Mouse (Mus musculus): ENCODE measurements around the gene Sohlh1. TPM values are rescaled to one million over a fixed set of nuclear protein-coding genes. Genes with fewer than 3 reads are reported as not detected.

Sohlh1 gene
- polyA plus RNA-seq, 1 experiment, result not detected

DNA sequence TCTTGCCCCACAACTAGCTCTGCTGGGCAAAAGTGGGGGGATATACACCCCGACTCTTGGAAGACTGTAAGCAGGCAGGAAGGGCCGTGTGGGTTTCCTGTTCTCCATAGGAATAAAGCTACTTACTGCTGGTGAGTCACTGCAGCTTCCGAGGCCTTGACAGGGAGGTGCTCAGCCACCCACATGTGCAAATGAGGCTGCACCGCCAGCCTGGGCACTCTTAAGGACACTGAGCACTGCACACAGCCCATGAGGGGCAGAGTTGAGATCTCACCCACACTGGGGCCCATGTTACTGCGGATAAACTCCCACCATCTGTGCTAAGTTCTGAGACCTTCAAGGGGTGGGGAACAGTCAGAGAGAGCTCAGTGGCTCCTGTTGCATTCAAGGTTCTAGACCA, 19.6 kb upstream of the Sohlh1 start:
- peaks cover 99% of the 10 kb centered on the region for H3K27me3 ChIP-seq (replicated peaks)

DNA sequence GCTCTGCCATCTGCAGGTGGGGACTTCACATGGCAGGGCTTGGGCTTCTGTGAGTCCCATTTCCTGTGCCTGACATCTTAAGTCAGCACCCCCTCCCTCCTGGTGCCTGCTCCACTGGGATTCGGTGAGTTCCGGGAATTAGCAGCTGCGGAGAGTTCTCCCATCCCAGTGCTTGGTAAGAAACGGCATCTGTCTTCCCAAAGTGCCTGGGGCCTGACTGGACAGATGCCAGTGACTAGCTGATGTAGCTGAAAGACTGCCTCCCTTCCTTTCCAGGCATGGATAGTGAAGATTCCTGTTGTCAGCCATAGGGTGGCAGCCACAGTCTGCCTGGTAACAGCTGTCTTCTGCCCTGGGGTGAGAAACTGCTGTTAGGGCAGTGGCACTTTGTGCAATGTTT, 18.4 kb upstream of the Sohlh1 start:
- Histone ChIP-seq H3K27me3 (replicated peaks) (peaks cover 96% of the 10 kb centered on the region), H3K36me3 (replicated peaks; ENCODE audit: low read length) (no peaks in the 10 kb centered on the region), H3K4me1 (peaks cover 29% of the 10 kb centered on the region), H3K9me3 (peaks cover 11% of the 10 kb centered on the region), H3K4me3 (replicated peaks) (no peak overlapping the region)
- no peak for TF ChIP-seq GATA1 (IDR thresholded peaks at IDR 0.05; ENCODE audit: borderline replicate concordance, low read length)

More for the DNA sequence above, 19.6 kb upstream of the Sohlh1 start:
- TF ChIP-seq FLI1 (IDR thresholded peaks at IDR 0.05; ENCODE audit: low read length), result no peak
- TF ChIP-seq GATA1 (IDR thresholded peaks at IDR 0.05; ENCODE audit: borderline replicate concordance, low read length), result no peak
- Histone ChIP-seq H3K4me3 (replicated peaks) (no peak overlapping the region), H3K4me1 (peaks cover 29% of the 10 kb centered on the region), H3K36me3 (replicated peaks; ENCODE audit: low read length) (no peaks in the 10 kb centered on the region), H3K9me3 (peaks cover under 1% of the 10 kb centered on the region; the same call in 1 of the 2 replicates)

DNA sequence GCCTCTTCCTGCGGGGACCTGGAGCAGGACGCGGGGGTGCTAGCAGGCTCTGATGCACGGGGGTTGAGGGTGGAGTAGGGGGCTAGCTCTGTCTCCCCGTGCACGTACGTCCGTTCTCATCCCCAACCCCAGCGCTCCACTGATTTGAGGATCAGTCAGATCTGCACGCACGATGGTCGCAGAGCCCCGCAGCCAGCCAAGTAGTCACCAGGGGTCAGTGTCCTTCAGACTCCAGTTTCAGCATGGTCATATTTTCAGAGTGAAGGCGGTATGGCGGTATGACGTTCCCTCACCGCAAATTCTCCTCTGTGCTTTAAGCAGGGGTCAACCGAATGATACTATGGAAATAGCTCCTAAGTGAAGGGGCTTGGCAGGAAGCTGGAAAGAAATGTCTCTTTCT, 17.2 kb upstream of the Sohlh1 start:
- peaks cover 11% of the 10 kb centered on the region for H3K9me3 ChIP-seq
- TF ChIP-seq GATA1 (IDR thresholded peaks at IDR 0.05; ENCODE audit: borderline replicate concordance, low read length), result no peak
- no peak for TF ChIP-seq FLI1 (IDR thresholded peaks at IDR 0.05; ENCODE audit: low read length)
- no peak overlapping the region for H3K4me3 ChIP-seq (replicated peaks)
- peaks cover 94% of the 10 kb centered on the region for H3K27me3 ChIP-seq (replicated peaks)
- peaks cover 29% of the 10 kb centered on the region for H3K4me1 ChIP-seq
- H3K36me3 ChIP-seq (replicated peaks; ENCODE audit: low read length), result no peaks in the 10 kb centered on the region

DNA sequence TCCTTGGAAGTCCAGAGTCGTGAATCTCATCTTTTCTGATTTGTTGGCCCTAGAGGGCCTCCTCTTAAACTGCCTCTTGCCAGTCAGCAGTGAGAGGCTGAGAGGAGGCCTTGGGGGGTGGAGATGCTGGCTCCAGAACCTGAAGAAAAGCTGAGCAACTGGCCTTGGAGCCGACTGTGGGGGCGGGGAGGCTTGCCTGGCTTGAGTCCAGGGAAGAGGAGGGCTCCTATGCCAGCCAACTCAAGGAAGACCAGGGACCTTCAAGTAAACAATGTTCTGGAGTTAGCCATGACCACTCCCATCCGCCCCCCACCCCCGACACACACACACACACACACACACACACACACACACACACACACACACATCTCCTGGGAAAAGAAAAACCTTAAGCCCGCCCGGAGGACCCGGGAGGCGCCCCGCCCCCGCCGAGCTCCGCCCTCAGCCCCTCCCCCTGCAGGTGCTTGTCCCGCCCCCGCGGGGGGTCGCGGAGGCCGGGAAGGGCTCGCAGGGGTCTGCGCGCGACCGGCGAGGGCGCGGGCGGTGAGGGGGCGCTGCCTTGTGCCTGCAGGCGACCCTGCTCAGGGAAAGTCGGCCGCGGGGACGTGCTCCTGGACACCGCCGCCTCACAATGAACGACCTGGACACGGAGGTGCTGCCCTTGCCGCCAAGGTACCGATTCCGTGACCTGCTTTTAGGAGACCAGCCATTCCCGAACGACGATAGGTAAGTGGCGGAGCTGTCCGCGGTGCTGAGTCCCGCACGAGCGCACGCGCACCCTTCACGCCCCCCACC, 16.5 kb upstream of the Sohlh1 start, which contains the start of gene Kcnt1:
TSS of gene Kcnt1 (plus strand) at position 398 of the 795 bp plus-strand sequence.
- H3K27me3 ChIP-seq (replicated peaks), result peaks cover 90% of the 10 kb centered on the region
- H3K4me1 ChIP-seq, result peaks cover 29% of the 10 kb centered on the region
- H3K36me3 ChIP-seq (replicated peaks; ENCODE audit: low read length), result no peaks in the 10 kb centered on the region
- H3K4me3 ChIP-seq (replicated peaks), result peak within 1 kb of the TSS; percentile 64
- TF ChIP-seq FLI1 (IDR thresholded peaks at IDR 0.05; ENCODE audit: low read length) (no peak), GATA1 (IDR thresholded peaks at IDR 0.05; ENCODE audit: borderline replicate concordance, low read length) (no peak)
- H3K9me3 ChIP-seq, result peaks cover 11% of the 10 kb centered on the region

DNA sequence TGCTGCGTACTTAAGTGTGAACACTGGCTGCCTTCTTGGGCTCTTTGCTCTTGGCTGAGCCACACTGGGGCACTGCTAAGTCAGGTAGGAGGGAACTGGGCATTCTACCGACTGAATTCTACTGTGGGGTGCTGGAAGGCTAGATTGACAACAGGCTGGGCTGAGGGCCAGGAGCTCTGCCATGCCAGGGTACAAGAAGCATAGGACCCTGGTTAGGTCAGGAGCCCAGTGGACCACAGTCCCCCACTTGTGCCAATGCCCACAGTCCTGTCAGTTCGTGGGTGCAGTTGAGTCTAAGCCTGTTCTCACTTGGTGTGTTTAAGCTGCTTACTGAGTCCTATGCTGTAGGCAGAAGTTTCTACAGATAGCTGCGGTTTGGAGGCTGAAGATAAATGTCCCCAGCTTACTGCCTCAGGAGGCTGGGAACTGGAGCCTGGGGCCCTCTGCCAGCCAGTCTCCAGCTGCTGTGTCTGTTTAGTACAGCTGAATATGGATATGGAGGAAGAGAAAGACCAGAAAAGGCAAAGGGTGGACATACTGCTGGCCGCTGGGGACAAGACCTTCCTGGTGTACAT, 15.7 kb upstream of the Sohlh1 start:
- Histone ChIP-seq H3K9me3 (peaks cover 11% of the 10 kb centered on the region), H3K27me3 (replicated peaks) (peaks cover 84% of the 10 kb centered on the region), H3K4me3 (replicated peaks) (no peak overlapping the region), H3K36me3 (replicated peaks; ENCODE audit: low read length) (no peaks in the 10 kb centered on the region), H3K4me1 (peaks cover 29% of the 10 kb centered on the region)
- TF ChIP-seq GATA1 (IDR thresholded peaks at IDR 0.05; ENCODE audit: borderline replicate concordance, low read length), result no peak
- no peak for TF ChIP-seq FLI1 (IDR thresholded peaks at IDR 0.05; ENCODE audit: low read length)

DNA sequence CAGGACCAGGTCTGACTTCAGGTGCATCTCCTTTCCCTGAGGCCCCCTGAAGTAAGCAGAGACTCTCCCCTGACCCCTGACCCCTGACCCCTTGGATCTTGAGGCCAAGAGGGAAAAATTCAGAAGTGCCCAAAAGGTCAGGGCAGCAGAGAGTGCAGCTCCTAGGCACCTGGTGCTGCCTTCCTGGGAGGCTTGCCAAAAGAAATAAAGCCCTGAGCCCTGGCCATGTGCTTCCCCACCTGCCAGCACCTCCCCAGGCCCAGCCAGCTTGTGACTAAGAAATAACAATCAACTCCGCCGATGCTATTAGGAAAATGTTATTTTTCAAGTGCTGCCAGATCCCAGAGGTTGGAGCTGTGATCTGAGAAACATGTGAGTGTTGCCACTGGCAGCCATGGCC, 15.0 kb upstream of the Sohlh1 start:
- Histone ChIP-seq H3K36me3 (replicated peaks; ENCODE audit: low read length) (no peaks in the 10 kb centered on the region), H3K4me3 (replicated peaks) (no peak overlapping the region), H3K9me3 (peaks cover 13% of the 10 kb centered on the region), H3K27me3 (replicated peaks) (peaks cover 79% of the 10 kb centered on the region), H3K4me1 (peaks cover 29% of the 10 kb centered on the region)
- no peak for TF ChIP-seq FLI1 (IDR thresholded peaks at IDR 0.05; ENCODE audit: low read length)
- no peak for TF ChIP-seq GATA1 (IDR thresholded peaks at IDR 0.05; ENCODE audit: borderline replicate concordance, low read length)

DNA sequence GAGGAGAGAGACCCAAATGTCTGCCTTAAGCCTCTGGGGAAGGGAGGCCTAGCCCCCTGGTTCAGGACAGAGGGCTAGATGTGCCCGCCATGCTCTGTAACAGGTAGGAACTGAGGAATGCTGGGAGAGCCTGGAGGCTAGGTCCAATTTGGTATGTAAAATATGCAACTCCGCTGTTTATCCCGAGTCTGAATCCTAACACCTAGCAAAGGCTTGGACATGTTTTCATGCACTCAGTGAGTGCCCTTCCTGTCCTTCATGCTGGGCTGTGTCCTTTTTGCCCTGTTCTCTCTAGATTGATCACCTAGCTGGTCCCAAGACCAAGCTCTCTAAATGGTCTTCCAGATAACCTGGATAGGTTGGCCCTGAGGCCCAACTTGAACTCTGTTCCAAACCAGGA, 12.8 kb upstream of the Sohlh1 start:
- TF ChIP-seq FLI1 (IDR thresholded peaks at IDR 0.05; ENCODE audit: low read length) (no peak), GATA1 (IDR thresholded peaks at IDR 0.05; ENCODE audit: borderline replicate concordance, low read length) (no peak)
- peaks cover 14% of the 10 kb centered on the region for H3K4me1 ChIP-seq
- no peaks in the 10 kb centered on the region for H3K36me3 ChIP-seq (replicated peaks; ENCODE audit: low read length)
- H3K4me3 ChIP-seq (replicated peaks), result no peak overlapping the region
- peaks cover 76% of the 10 kb centered on the region for H3K27me3 ChIP-seq (replicated peaks)
- H3K9me3 ChIP-seq, result peaks cover 13% of the 10 kb centered on the region

DNA sequence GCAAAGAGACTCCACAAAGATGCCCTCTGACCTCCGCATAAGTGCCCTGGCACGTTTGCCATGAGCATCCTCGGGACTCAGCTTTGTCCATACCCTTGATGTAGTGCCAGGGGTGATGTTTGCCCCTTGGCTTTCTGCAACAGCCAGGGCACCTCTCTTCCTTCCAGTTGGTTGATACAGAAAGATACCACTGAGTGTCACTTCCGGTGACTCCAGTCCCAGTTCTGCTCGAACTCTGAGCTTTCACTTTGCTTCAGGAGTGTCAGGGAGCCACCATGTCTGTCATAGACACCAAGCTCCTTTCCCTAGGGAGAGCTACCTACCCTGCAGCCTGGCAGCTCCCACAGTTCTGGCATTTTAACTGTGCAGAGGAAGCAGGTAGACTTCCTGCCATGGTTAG, 7.0 kb upstream of the Sohlh1 start:
- H3K4me3 ChIP-seq (replicated peaks), result peak overlapping the region; percentile 55
- no peak for TF ChIP-seq FLI1 (IDR thresholded peaks at IDR 0.05; ENCODE audit: low read length)
- no peak for TF ChIP-seq GATA1 (IDR thresholded peaks at IDR 0.05; ENCODE audit: borderline replicate concordance, low read length)

DNA sequence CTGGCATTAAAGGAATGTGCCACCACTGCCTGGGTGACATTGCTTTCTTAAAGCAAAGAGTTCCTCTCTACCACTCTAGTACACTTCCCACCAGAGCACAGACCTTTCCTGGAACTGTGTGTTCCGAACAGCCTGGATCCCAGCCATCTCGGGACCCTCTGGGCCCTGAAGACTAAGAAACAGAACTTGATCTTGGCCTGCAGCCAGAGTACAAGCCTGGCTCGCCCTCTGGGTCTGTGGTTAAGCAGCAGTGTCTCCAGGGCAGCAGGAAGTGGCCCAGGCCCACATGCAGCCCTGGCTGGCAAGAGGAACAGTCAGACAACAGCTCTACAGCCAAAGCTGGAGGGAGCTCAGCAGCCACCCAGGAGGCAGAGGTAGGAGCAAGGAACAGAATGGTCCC, 5.6 kb upstream of the Sohlh1 start:
- Histone ChIP-seq H3K36me3 (replicated peaks; ENCODE audit: low read length) (no peaks in the 10 kb centered on the region), H3K4me3 (replicated peaks) (no peak overlapping the region), H3K27me3 (replicated peaks) (peaks cover 81% of the 10 kb centered on the region), H3K9me3 (peaks cover 22% of the 10 kb centered on the region), H3K4me1 (peaks cover 21% of the 10 kb centered on the region)
- TF ChIP-seq FLI1 (IDR thresholded peaks at IDR 0.05; ENCODE audit: low read length) (no peak), GATA1 (IDR thresholded peaks at IDR 0.05; ENCODE audit: borderline replicate concordance, low read length) (no peak)

More for the DNA sequence above, 7.0 kb upstream of the Sohlh1 start:
- H3K36me3 ChIP-seq (replicated peaks; ENCODE audit: low read length), result no peaks in the 10 kb centered on the region
- peaks cover 73% of the 10 kb centered on the region for H3K27me3 ChIP-seq (replicated peaks)
- peaks cover 21% of the 10 kb centered on the region for H3K4me1 ChIP-seq
- peaks cover 14% of the 10 kb centered on the region for H3K9me3 ChIP-seq

DNA sequence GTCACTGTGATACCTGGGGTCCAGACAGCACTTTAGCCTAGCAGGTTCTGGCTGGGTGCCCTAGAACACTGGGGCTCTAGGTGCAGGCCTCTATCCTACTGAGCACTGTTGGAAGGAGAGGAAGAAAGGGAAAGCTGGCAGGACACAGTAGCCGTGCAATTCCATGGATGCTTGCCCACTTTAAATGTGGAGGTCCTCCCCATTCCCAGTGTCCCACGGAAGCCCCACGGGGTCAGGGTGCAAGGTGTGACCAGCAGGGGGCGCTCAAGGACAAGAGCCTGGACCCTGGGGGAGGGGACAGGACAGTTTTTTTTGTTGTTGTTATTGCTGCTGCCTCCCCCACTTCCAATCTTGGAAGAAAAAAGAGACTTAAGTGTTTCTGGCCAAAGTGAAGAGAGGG, 3.3 kb upstream of the Sohlh1 start:
- Histone ChIP-seq H3K9me3 (peaks cover 19% of the 10 kb centered on the region), H3K4me3 (replicated peaks) (no peak overlapping the region)
- TF ChIP-seq FLI1 (IDR thresholded peaks at IDR 0.05; ENCODE audit: low read length) (no peak), GATA1 (IDR thresholded peaks at IDR 0.05; ENCODE audit: borderline replicate concordance, low read length) (no peak)

More for the DNA sequence above, 3.3 kb upstream of the Sohlh1 start:
- Histone ChIP-seq H3K36me3 (replicated peaks; ENCODE audit: low read length) (no peaks in the 10 kb centered on the region), H3K27me3 (replicated peaks) (peaks cover 86% of the 10 kb centered on the region), H3K4me1 (peaks cover 21% of the 10 kb centered on the region)

Measured in megakaryocyte, embryonic 14.5 days (primary cell).